Mouse (Mus musculus): Measurements from ENCODE around the gene Gpr108. TPM values are rescaled to one million over a fixed set of nuclear protein-coding genes. Genes with fewer than 3 reads are reported as not detected.

The Gpr108 gene
- polyA plus RNA-seq, 1 experiment from 2014 or later, result 20.1 TPM

- Histone ChIP-seq H3K4me1 (peaks cover 5% of the 10 kb centered on the region; the same call in 1 of the 2 replicates), H3K9me3 (no peaks in the 10 kb centered on the region), H3K36me3 (replicated peaks) (peaks cover 40% of the 10 kb centered on the region), H3K4me2 (no peak overlapping the region; the same call in 1 of the 2 replicates), H3K4me3 (replicated peaks) (no peak overlapping the region), H3K9ac (no peak overlapping the region), H3K27me3 (0 out of 2 replicates have a peak, but pooled peaks cover 3% of the 10 kb centered on the region), H3K27ac (no peak overlapping the region)
- 28% methylated on average over 21 of the region's 22 CpGs for WGBS
- no peak; the same call in 1 of the 2 replicates for ATAC-seq (ENCODE audit: low FRiP score)
Measured at GRCm38 (mm10) chr17:57264972-57265945, 17.0 kb upstream of the Gpr108 start.

GRCm38 (mm10) chr17:57264164-57264563, 15.9 kb upstream of the Gpr108 start:
- 0 out of 2 replicates have a peak, but pooled peaks have one; percentile 27 for ATAC-seq (ENCODE audit: low FRiP score)
- peaks cover 5% of the 10 kb centered on the region; the same call in 1 of the 2 replicates for H3K4me1 ChIP-seq
- H3K36me3 ChIP-seq (replicated peaks), result peaks cover 49% of the 10 kb centered on the region
- H3K27ac ChIP-seq, result no peak overlapping the region
- H3K4me3 ChIP-seq (replicated peaks), result no peak overlapping the region
- H3K9me3 ChIP-seq, result no peaks in the 10 kb centered on the region
- H3K27me3 ChIP-seq, result no peaks in the 10 kb centered on the region
- no peak overlapping the region for H3K4me2 ChIP-seq
- no peak overlapping the region for H3K9ac ChIP-seq
- 86% methylated on average over 2 of the region's 2 CpGs for WGBS

GRCm38 (mm10) chr17:57262901-57263550, 14.8 kb upstream of the Gpr108 start:
- 93% methylated on average over 17 of the region's 17 CpGs for WGBS
- Histone ChIP-seq H3K9ac (no peak overlapping the region), H3K9me3 (no peaks in the 10 kb centered on the region), H3K27me3 (no peaks in the 10 kb centered on the region), H3K4me1 (peaks cover 5% of the 10 kb centered on the region; the same call in 1 of the 2 replicates), H3K27ac (no peak overlapping the region), H3K4me2 (no peak overlapping the region), H3K4me3 (replicated peaks) (no peak overlapping the region), H3K36me3 (replicated peaks) (peaks cover 60% of the 10 kb centered on the region)
- ATAC-seq (ENCODE audit: low FRiP score), result no peak

- peaks cover 70% of the 10 kb centered on the region for H3K36me3 ChIP-seq (replicated peaks)
- 38% methylated on average over 1 of the region's 1 CpGs for WGBS
Measured at GRCm38 (mm10) chr17:57261796-57262195, 13.6 kb upstream of the Gpr108 start.

GRCm38 (mm10) chr17:57261286-57261685, 13.0 kb upstream of the Gpr108 start:
- Histone ChIP-seq H3K4me2 (no peak overlapping the region), H3K9ac (no peak overlapping the region), H3K4me3 (replicated peaks) (no peak overlapping the region), H3K4me1 (peaks cover 5% of the 10 kb centered on the region; the same call in 1 of the 2 replicates), H3K27ac (no peak overlapping the region), H3K36me3 (replicated peaks) (peaks cover 72% of the 10 kb centered on the region), H3K27me3 (no peaks in the 10 kb centered on the region), H3K9me3 (no peaks in the 10 kb centered on the region)
- ATAC-seq (ENCODE audit: low FRiP score), result no peak
- 94% methylated on average over 4 of the region's 4 CpGs for WGBS

More at GRCm38 (mm10) chr17:57261796-57262195, 13.6 kb upstream of the Gpr108 start:
- Histone ChIP-seq H3K4me1 (peaks cover 5% of the 10 kb centered on the region; the same call in 1 of the 2 replicates), H3K9me3 (no peaks in the 10 kb centered on the region), H3K9ac (no peak overlapping the region), H3K27me3 (no peaks in the 10 kb centered on the region), H3K4me2 (no peak overlapping the region), H3K27ac (no peak overlapping the region), H3K4me3 (replicated peaks) (no peak overlapping the region)
- ATAC-seq (ENCODE audit: low FRiP score), result no peak

GRCm38 (mm10) chr17:57260351-57260750, 12.1 kb upstream of the Gpr108 start:
- peaks cover 75% of the 10 kb centered on the region for H3K36me3 ChIP-seq (replicated peaks)
- no peak overlapping the region for H3K9ac ChIP-seq
- H3K9me3 ChIP-seq, result no peaks in the 10 kb centered on the region
- ATAC-seq (ENCODE audit: low FRiP score), result no peak
- peaks cover 5% of the 10 kb centered on the region; the same call in 1 of the 2 replicates for H3K4me1 ChIP-seq
- no peak overlapping the region for H3K4me3 ChIP-seq (replicated peaks)
- WGBS, result 93% methylated on average over 9 of the region's 9 CpGs
- no peak overlapping the region for H3K4me2 ChIP-seq
- no peak overlapping the region for H3K27ac ChIP-seq
- H3K27me3 ChIP-seq, result no peaks in the 10 kb centered on the region

GRCm38 (mm10) chr17:57259742-57260141, 11.5 kb upstream of the Gpr108 start:
- Histone ChIP-seq H3K9ac (no peak overlapping the region), H3K4me3 (replicated peaks) (no peak overlapping the region), H3K27ac (no peak overlapping the region), H3K4me1 (peaks cover 1% of the 10 kb centered on the region; the same call in 1 of the 2 replicates), H3K9me3 (no peaks in the 10 kb centered on the region), H3K4me2 (no peak overlapping the region), H3K36me3 (replicated peaks) (peaks cover 81% of the 10 kb centered on the region), H3K27me3 (no peaks in the 10 kb centered on the region)
- ATAC-seq (ENCODE audit: low FRiP score), result no peak
- whole genome bisulfite sequencing, result 92% methylated on average over 8 of the region's 8 CpGs

GRCm38 (mm10) chr17:57258191-57258590, 9.9 kb upstream of the Gpr108 start:
- H3K4me3 ChIP-seq (replicated peaks), result no peak overlapping the region
- H3K27ac ChIP-seq, result no peak overlapping the region
- H3K4me2 ChIP-seq, result no peak overlapping the region
- H3K9ac ChIP-seq, result no peak overlapping the region
- ATAC-seq (ENCODE audit: low FRiP score), result no peak
- no peaks in the 10 kb centered on the region for H3K9me3 ChIP-seq
- H3K27me3 ChIP-seq, result no peaks in the 10 kb centered on the region
- WGBS, result 94% methylated on average over 3 of the region's 3 CpGs
- H3K4me1 ChIP-seq, result no peaks in the 10 kb centered on the region
- H3K36me3 ChIP-seq (replicated peaks), result peaks cover 86% of the 10 kb centered on the region

- no peak overlapping the region for H3K27ac ChIP-seq
- H3K4me2 ChIP-seq, result no peak overlapping the region
- no peaks in the 10 kb centered on the region for H3K9me3 ChIP-seq
- no peaks in the 10 kb centered on the region for H3K4me1 ChIP-seq
- H3K27me3 ChIP-seq, result no peaks in the 10 kb centered on the region
- 93% methylated on average over 22 of the region's 22 CpGs for WGBS
- no peak overlapping the region for H3K4me3 ChIP-seq (replicated peaks)
- no peak for ATAC-seq (ENCODE audit: low FRiP score)
- no peak overlapping the region for H3K9ac ChIP-seq
- peaks cover 74% of the 10 kb centered on the region for H3K36me3 ChIP-seq (replicated peaks)
Measured at GRCm38 (mm10) chr17:57256921-57257485, 8.8 kb upstream of the Gpr108 start.

GRCm38 (mm10) chr17:57255354-57255753, 7.1 kb upstream of the Gpr108 start:
- ATAC-seq (ENCODE audit: low FRiP score), result no peak
- WGBS, result 94% methylated on average over 14 of the region's 14 CpGs

GRCm38 (mm10) chr17:57253306-57253705, 5.1 kb upstream of the Gpr108 start:
- H3K27me3 ChIP-seq, result no peaks in the 10 kb centered on the region
- H3K9ac ChIP-seq, result no peak overlapping the region
- no peak overlapping the region for H3K4me3 ChIP-seq (replicated peaks)
- peaks cover 40% of the 10 kb centered on the region for H3K36me3 ChIP-seq (replicated peaks)
- H3K4me1 ChIP-seq, result peaks cover 23% of the 10 kb centered on the region
- ATAC-seq (ENCODE audit: low FRiP score), result no peak
- no peak overlapping the region for H3K4me2 ChIP-seq
- 91% methylated on average over 6 of the region's 6 CpGs for WGBS
- H3K9me3 ChIP-seq, result no peaks in the 10 kb centered on the region
- no peak overlapping the region for H3K27ac ChIP-seq

More at GRCm38 (mm10) chr17:57255354-57255753, 7.1 kb upstream of the Gpr108 start:
- H3K9me3 ChIP-seq, result no peaks in the 10 kb centered on the region
- no peak overlapping the region for H3K4me2 ChIP-seq
- no peaks in the 10 kb centered on the region for H3K27me3 ChIP-seq
- peaks cover 7% of the 10 kb centered on the region for H3K4me1 ChIP-seq
- no peak overlapping the region for H3K9ac ChIP-seq
- H3K4me3 ChIP-seq (replicated peaks), result no peak overlapping the region
- H3K27ac ChIP-seq, result no peak overlapping the region
- H3K36me3 ChIP-seq (replicated peaks), result peaks cover 58% of the 10 kb centered on the region

- Histone ChIP-seq H3K9me3 (no peaks in the 10 kb centered on the region), H3K27me3 (no peaks in the 10 kb centered on the region), H3K4me2 (no peak overlapping the region), H3K4me1 (peaks cover 29% of the 10 kb centered on the region), H3K36me3 (replicated peaks) (peaks cover 25% of the 10 kb centered on the region), H3K4me3 (replicated peaks) (no peak overlapping the region), H3K27ac (no peak overlapping the region), H3K9ac (no peak overlapping the region)
- no peak for ATAC-seq (ENCODE audit: low FRiP score)
- WGBS, result 98% methylated on average over 3 of the region's 3 CpGs
Measured at GRCm38 (mm10) chr17:57251431-57251830, 3.2 kb upstream of the Gpr108 start.

All from forebrain, embryonic 12.5 days (tissue).